Mouse (Mus musculus): ENCODE results near the gene Kcnh1.

DNA sequence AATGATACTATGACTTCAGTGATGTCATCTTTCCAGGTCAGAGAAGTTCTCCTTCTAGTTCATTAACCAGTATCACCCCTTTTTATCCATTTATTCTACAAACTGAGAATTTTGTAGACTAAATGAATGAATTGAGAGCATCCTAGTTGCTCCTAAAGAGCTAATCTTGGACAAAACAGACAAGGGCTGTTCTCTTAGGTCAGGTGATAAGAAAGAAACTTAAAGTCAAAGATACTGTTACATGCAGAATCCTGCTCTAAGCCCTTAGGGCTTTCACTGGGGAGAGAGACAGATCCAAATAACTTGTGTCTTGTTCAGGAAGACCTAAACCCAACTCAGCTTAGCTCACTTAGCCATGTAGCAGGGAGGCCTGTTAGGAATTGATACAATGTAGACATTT lies 312.3 kb downstream of the Kcnh1 start:
- TF ChIP-seq GATA1 (IDR thresholded peaks at IDR 0.05; ENCODE audit: low read length) (no peak), TAL1 (IDR thresholded peaks at IDR 0.05; ENCODE audit: low read length) (no peak)
